In the genomic region with DNA sequence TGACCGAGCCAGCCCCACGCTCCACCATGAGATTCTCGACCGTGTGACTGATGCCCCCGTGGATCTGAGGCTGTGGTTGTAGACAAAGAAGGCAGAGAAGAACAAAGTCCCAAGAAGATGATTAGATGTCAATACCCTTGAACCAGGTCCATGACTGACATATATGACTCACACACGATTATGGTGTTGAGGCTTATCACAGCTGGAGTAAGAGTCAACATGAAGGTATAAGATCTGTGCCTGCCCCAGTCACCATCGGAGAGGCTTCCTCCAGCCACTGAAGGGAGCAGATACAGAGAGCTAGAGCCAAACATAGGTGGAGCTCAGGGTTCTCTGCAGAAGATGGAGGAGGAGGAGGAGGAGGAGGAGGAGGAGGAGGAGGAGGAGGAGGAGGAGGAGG, we compare ENCODE assay signal across 29 mouse cellular contexts. TPM values are rescaled to one million over a fixed set of nuclear protein-coding genes. Genes with fewer than 3 reads are reported as not detected.
"Had no signal": no experiment of that assay in that cellular context is flagged by ENCODE, and none has a peak within 500 bp of the region (broad histone marks: within the 10 kb centered on the region; RNA-seq: fewer than 3 reads in every experiment).

No protein-coding gene starts in this region.

- ATAC-seq: forebrain, postnatal 0 days; hindbrain, embryonic 16.5 days; inflammation-experienced regulatory T-cells, adult 6 months had no signal

- H3K27me3 ChIP-seq: heart, embryonic 12.5 days; kidney, embryonic 15.5 days; limb, embryonic 12.5 days had no signal

- H3K9ac ChIP-seq: forebrain, postnatal 0 days; heart, embryonic 12.5 days; hindbrain, embryonic 14.5 days; kidney, embryonic 15.5 days; limb, embryonic 12.5 days; liver, embryonic 13.5 days; liver, embryonic 15.5 days had no signal

- H3K4me1 ChIP-seq: heart, embryonic 12.5 days; limb, embryonic 12.5 days; liver, embryonic 13.5 days; liver, embryonic 15.5 days had no signal

- H3K27ac ChIP-seq: heart, adult 2 months; hindbrain, embryonic 14.5 days; kidney, embryonic 15.5 days; kidney, postnatal 0 days; layer of hippocampus, adult 2 months; left cerebral cortex, adult 2 months; limb, embryonic 10.5 days; limb, embryonic 12.5 days; liver, embryonic 13.5 days; liver, embryonic 15.5 days had no signal

- H3K36me3 ChIP-seq: heart, embryonic 12.5 days; kidney, embryonic 15.5 days; limb, embryonic 10.5 days; limb, embryonic 12.5 days; liver, embryonic 13.5 days; liver, embryonic 15.5 days had no signal

- H3K4me3 ChIP-seq: heart, adult 2 months; heart, embryonic 12.5 days; kidney, embryonic 15.5 days; layer of hippocampus, adult 2 months; left cerebral cortex, adult 2 months; limb, embryonic 10.5 days; limb, embryonic 12.5 days; liver, embryonic 13.5 days; liver, embryonic 15.5 days had no signal

- DNase-seq: forebrain, postnatal 0 days; gastrocnemius, postnatal 10 days; gastrocnemius, postnatal 25 days; heart, adult 2 months; heart, postnatal 10 days; heart, postnatal 4 days; kidney, adult 11 months; kidney, adult 2 months; kidney, adult 9 months; kidney, postnatal 25 days; kidney, postnatal 4 days; liver; liver, embryonic 13.5 days had no signal

- H3K9me3 ChIP-seq: heart, embryonic 12.5 days; kidney, embryonic 15.5 days; limb, embryonic 10.5 days; limb, embryonic 12.5 days; liver, embryonic 13.5 days; liver, embryonic 15.5 days had no signal

- H3K4me2 ChIP-seq: heart, embryonic 12.5 days; hindbrain, embryonic 14.5 days; kidney, embryonic 15.5 days; limb, embryonic 12.5 days; liver, embryonic 11.5 days; liver, embryonic 13.5 days; liver, embryonic 15.5 days had no signal

RNA-seq across cellular contexts. Expression of a gene that starts 12.3 kb away (rescaled TPM):
- total RNA-seq: gastrocnemius, adult 18-20 months; layer of hippocampus, adult 2 months; layer of hippocampus, postnatal 25 days; left cerebral cortex, adult 2 months; left cerebral cortex, postnatal 36 days had no signal
- polyA plus RNA-seq: hindbrain, embryonic 11.5 days; hindbrain, embryonic 14.5 days; hindbrain, embryonic 16.5 days; limb, embryonic 12.5 days had no signal
